Mouse (Mus musculus) kidney, adult 8-10 months (tissue): ENCODE measurements around the gene Hspb2.
A peak's percentile ranks its signal among the peaks of the same experiment; 100 is the strongest.

ENCODE experiments used
- DNase-seq, 2 experiments: peaks; one replicate each; pipeline ENCODE4 v3.0.0; 2022

The Hspb2 gene

DNA sequence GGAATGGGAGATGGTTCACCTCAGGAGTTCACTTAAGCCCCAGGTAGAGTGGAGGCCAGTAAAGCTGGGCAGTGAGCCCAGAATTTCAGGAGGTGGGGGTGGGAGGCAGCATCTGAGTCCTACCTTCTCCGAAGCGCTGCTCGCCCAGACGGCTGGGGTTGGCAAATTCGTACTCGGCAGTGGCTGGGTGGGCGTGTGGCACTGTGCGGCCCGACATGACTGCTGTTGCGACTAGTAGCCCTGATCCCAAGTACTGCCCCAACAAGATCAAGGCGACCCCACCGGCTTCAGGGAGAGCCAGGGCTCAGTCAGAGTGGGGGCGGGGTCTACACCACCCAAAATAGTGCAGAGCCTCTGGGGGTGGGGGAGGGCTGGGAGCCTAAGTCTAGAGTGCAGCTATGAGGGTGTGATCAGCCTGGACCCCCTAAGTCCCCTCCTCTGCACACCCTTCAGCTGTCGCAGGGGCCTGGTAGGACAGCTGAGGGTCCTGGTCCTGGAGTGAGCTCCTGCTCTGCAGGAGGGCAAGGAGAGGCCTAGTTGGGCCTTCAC is at the start of gene Hspb2:
Hspb2 (minus strand) TSS at position 301 of the 549 bp plus-strand sequence.
- DNase-seq, result no peak

- peak; percentile 33 to 44 for DNase-seq
Measured at GRCm38 (mm10) chr9:50800985-50801384, 48.8 kb upstream of the Hspb2 start.

GRCm38 (mm10) chr9:50798368-50798767 is 46.2 kb upstream of the Hspb2 start:
- DNase-seq, result no peak

DNA sequence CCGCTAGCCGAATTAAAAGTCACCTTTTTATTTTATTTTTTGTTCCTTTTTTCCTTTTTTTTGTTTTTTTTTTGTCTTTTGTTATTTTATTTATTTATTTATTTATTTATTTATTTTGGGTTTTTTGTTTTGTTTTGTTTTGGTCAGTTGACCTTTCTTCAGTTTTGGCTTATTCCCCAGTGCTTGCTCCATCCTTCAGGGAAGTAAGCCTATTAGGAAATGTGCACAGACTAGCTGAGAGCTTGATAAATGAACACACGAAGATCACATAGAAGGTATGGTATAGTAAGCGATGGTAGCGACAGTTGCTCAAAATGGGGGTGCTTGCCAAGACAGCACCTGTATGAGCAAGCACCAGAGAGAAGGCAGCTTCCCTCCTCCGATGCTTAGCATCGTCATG is 45.5 kb upstream of the Hspb2 start:
- DNase-seq, result no peak

GRCm38 (mm10) chr9:50796776-50797175 is 44.6 kb upstream of the Hspb2 start:
- peak; percentile 30 to 31 for DNase-seq

DNA sequence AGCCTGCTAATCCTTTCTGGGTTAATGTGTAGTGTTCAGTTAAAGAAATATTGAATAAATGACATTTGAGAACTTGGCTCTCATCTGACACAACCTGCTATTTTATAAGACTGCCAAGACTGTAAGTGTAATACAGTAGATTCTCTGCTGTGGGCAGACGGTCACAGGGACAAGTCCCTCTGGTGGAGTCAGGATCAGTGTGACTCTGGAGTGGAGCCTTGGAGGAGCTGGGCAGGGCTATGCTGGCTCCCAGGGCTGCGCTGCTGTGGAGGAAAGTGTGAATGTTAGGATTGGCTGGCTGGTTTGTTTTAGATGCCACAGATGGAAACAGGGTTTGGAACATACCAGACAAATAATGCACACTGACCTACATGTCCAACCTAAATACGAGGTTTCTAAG is 43.1 kb upstream of the Hspb2 start:
- DNase-seq, result no peak

DNA sequence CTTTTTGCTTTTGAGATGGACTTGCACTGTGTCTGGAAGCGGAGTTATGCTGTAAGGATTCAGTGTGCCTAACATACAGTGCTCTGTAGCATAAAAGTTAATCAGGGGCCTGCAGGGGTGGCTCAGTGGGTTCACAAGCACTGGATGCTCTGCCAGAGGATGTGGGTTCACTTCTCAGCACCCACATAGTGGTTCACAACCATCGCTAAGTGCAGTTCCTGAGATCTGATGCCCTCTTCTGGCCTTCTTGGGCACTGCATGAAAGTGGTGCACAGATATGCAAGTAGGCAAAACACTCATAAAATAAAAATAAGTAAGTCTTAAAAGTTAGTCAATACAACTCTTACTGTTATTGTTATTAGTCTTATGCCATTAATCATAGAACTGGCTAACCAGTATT is 30.0 kb upstream of the Hspb2 start:
- DNase-seq, result peak in 1 of 2 experiments; percentile 52

- no peak for DNase-seq
Measured at GRCm38 (mm10) chr9:50776162-50776760, 24.1 kb upstream of the Hspb2 start.

GRCm38 (mm10) chr9:50775662-50776126 is 23.5 kb upstream of the Hspb2 start:
- DNase-seq, result no peak

- peak; percentile 75 to 87 for DNase-seq
Measured at GRCm38 (mm10) chr9:50774991-50775612, 22.9 kb upstream of the Hspb2 start, which contains the start of the genes Alg9 and 1110032A03Rik. Gene Alg9, plus strand, starts transcription at chr9:50775019. Gene 1110032A03Rik, minus strand, starts transcription at chr9:50775520.

GRCm38 (mm10) chr9:50774026-50774462 is 21.9 kb upstream of the Hspb2 start:
- no peak for DNase-seq

- DNase-seq, result no peak
Measured at GRCm38 (mm10) chr9:50770011-50770410, 17.9 kb upstream of the Hspb2 start.

DNA sequence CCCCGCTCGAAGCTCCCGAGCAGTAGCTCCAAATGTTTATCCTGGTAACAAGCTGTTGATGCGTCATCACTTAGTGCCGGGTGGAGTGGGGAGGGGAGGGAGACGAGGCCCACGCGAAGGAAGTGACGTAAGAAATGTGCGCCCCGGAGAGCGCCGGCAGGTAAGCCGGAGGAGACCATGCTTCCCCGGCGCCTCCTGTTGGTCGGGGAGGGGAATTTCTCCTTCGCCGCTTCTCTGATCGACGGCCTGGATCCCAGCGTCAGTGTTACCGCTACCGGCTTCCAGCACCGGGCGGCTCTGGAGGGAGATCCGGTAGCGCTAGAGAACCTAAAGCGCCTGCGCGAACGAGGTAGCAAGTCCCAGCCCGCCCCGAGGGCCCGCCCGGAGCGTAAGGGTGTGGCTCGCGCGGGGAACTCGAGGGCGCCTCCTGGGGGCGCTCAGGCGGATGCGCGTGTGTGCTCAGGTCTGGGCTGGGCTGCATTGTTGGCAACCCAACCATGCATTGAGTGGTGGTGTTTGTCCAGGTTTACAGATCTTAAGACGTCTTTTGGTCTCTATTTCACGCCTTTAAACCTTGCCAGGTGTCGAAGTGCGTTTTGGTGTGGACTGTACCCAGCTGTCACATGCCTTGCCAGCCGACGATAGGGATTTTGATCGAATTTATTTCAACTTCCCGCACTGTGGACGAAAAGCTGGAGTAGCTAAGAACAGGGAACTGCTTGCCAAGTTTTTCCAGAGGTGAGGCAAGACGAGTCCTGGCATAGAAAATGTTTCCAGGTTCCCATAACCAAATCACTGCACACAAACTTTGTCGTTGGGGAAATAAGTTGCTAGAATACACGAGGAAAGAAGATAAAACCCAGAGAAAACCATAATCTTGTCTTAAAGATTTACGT is 16.2 kb upstream of the Hspb2 start, which contains the start of gene Fdxacb1:
Fdxacb1 (plus strand) TSS at position 130 of the 896 bp plus-strand sequence.
- peak; percentile 98 to 99 for DNase-seq

GRCm38 (mm10) chr9:50767531-50768106 is 15.5 kb upstream of the Hspb2 start:
- DNase-seq, result no peak

- DNase-seq, result no peak
Measured at GRCm38 (mm10) chr9:50763331-50763730, 11.2 kb upstream of the Hspb2 start.

GRCm38 (mm10) chr9:50761520-50762243 is 9.5 kb upstream of the Hspb2 start:
- DNase-seq, result no peak

DNA sequence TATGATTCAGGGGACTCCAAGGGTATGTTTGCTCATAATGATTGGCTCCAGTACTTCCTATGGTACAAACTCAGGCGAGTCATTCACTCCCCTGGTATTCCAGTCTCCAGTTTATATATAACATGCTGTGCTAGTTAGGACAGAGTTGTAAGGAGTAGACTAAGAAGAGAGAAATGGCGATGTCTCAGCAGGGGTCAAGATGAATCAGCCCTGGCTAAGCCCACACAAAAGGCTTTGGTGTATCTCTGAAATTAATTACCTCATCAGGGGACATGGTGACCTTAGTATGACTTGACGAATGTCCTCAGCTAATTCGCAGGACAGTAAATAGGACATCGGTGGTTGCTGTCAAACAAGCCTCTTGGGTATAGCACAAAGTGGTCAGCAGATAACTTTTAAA is 4.6 kb upstream of the Hspb2 start:
- DNase-seq, result no peak

DNA sequence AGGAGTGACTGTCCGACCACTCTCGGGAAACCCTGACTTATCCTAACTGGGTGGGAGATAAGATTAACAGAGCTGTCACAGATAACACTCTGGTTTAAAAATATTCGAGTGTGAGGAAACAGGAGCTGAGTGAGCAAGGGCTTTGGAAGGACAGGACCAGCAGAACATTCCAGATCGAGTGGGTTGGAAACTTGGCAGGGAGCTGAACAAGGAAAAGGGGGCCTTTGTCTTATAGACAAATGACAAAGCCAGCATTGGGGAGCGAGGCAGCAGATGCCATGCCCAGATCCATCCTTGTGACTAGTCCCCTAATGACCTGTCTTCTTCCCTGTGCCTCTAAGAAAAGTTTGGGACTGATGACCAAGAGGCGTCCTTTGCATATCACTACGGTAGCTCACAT is 1.8 kb upstream of the Hspb2 start:
- no peak for DNase-seq

DNA sequence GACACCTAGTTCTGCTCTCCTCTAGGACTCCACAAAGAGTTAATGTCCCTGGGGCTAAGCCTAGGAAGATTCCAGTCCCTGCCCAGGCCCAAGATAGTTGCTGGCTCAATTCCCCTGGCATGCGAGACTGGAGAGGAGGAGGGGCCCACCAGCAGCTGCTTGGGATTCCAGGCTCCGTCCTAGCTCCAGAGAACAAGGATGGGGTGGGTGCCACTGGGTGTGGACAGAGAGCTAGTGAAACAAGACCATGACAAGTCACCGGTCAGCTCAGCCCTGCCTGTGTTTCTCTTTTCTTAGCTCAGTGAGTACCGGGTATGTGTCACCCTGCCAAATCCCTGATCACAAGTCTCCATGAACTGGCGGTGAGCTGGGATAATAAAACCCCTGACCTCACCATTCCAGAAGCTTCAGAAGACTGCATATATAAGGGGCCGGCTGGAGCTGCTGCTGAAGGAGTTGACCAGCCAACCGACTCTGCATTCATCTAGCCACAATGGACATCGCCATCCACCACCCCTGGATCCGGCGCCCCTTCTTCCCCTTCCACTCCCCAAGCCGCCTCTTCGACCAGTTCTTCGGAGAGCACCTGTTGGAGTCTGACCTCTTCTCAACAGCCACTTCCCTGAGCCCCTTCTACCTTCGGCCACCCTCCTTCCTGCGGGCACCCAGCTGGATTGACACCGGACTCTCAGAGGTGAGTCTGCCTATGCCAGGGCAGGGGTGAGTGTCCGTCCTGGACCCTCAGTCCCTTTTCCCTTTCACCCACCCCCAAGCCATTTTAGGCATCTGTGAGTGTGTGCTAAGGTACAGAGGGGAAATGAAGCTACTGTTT is 846 bp upstream of the Hspb2 start:
- peak; percentile 80 to 92 for DNase-seq

GRCm38 (mm10) chr9:50751323-50751722 is 831 bp downstream of the Hspb2 start, which contains the start of gene Cryab:
Gene Cryab, plus strand, starts transcription at chr9:50751325.
- no peak for DNase-seq

DNA sequence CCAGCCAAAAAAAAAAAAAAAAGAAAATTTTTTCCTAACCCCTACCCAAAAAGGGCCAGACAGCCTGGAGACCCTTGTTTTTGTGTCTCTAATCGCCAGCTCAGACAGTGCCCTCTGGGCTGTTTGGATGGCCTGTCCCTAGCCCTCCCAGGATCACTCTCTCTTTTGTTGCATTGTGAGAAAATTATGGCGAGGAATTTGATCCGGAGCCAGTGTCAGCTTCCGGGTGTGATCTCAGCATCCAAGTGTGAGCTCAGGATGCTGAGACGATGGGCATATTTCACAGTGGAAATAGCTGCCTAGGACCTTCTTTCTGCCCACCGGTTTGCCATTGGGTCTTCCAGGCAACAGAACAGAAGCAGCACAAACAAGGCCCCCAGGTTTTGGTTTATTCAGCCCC is 1.4 kb downstream of the Hspb2 start:
- no peak for DNase-seq
